Mouse (Mus musculus): ENCODE measurements at regions not wholly inside any gene's neighbourhood (a gene's known extent, or its start where the extent isn't known, plus 50 kb on each side); places are given as distances from the start of the nearest gene placed in this dataset.

- H3K36me3 ChIP-seq (replicated peaks), result no peaks in the 10 kb centered on the region
Measured at GRCm38 (mm10) chr13:107447813-107448212, 425.9 kb upstream of the Kif2a start.

GRCm38 (mm10) chr13:107419363-107420155 is 397.6 kb upstream of the Kif2a start:
- WGBS, result 89% methylated on average over 3 of the region's 3 CpGs
- H3K9ac ChIP-seq, result no peak overlapping the region
- H3K36me3 ChIP-seq (replicated peaks), result no peaks in the 10 kb centered on the region
- no peaks in the 10 kb centered on the region for H3K27me3 ChIP-seq (replicated peaks)
- no peak for ATAC-seq (replicated peaks)
- no peaks in the 10 kb centered on the region for H3K4me1 ChIP-seq
- H3K4me3 ChIP-seq, result no peak overlapping the region
- H3K9me3 ChIP-seq, result no peaks in the 10 kb centered on the region
- H3K27ac ChIP-seq, result no peak overlapping the region
- H3K4me2 ChIP-seq, result no peak overlapping the region

More at GRCm38 (mm10) chr13:107447813-107448212, 425.9 kb upstream of the Kif2a start:
- Histone ChIP-seq H3K27me3 (replicated peaks) (no peaks in the 10 kb centered on the region), H3K4me1 (no peaks in the 10 kb centered on the region), H3K4me3 (no peak overlapping the region), H3K9me3 (no peaks in the 10 kb centered on the region), H3K9ac (no peak overlapping the region), H3K4me2 (no peak overlapping the region), H3K27ac (no peak overlapping the region)
- no peak for ATAC-seq (replicated peaks)
- 68% methylated on average over 2 of the region's 2 CpGs for WGBS

GRCm38 (mm10) chr13:107410267-107410666 is 388.3 kb upstream of the Kif2a start:
- Histone ChIP-seq H3K9me3 (no peaks in the 10 kb centered on the region), H3K4me3 (no peak overlapping the region), H3K4me2 (no peak overlapping the region), H3K27ac (no peak overlapping the region), H3K9ac (no peak overlapping the region), H3K4me1 (peaks cover 11% of the 10 kb centered on the region), H3K36me3 (replicated peaks) (no peaks in the 10 kb centered on the region), H3K27me3 (replicated peaks) (no peaks in the 10 kb centered on the region)
- no peak for ATAC-seq (replicated peaks)

- H3K36me3 ChIP-seq (replicated peaks), result no peaks in the 10 kb centered on the region
- no peak overlapping the region for H3K4me3 ChIP-seq
- H3K27me3 ChIP-seq (replicated peaks), result no peaks in the 10 kb centered on the region
- peak; percentile 78 for ATAC-seq (replicated peaks)
- no peak overlapping the region for H3K9ac ChIP-seq
- 45% methylated on average over 5 of the region's 5 CpGs for WGBS
- no peaks in the 10 kb centered on the region for H3K9me3 ChIP-seq
- H3K4me1 ChIP-seq, result peaks cover 11% of the 10 kb centered on the region
- 0 out of 2 replicates have a peak overlapping the region, but pooled peaks have one; percentile 1 for H3K4me2 ChIP-seq
- H3K27ac ChIP-seq, result peak overlapping the region; percentile 60
Measured at GRCm38 (mm10) chr13:107407674-107408026, 385.7 kb upstream of the Kif2a start.

- Histone ChIP-seq H3K27ac (peak overlapping the region; percentile 60), H3K9me3 (no peaks in the 10 kb centered on the region), H3K9ac (no peak overlapping the region), H3K27me3 (replicated peaks) (no peaks in the 10 kb centered on the region), H3K4me3 (no peak overlapping the region), H3K4me2 (0 out of 2 replicates have a peak overlapping the region, but pooled peaks have one; percentile 1), H3K4me1 (peaks cover 11% of the 10 kb centered on the region), H3K36me3 (replicated peaks) (no peaks in the 10 kb centered on the region)
- WGBS, result 57% methylated on average over 5 of the region's 5 CpGs
- ATAC-seq (replicated peaks), result peak; percentile 93
Measured at GRCm38 (mm10) chr13:107406977-107407673, 385.2 kb upstream of the Kif2a start.

GRCm38 (mm10) chr13:107398621-107399363 is 376.9 kb upstream of the Kif2a start:
- H3K4me2 ChIP-seq, result no peak overlapping the region
- no peak for ATAC-seq (replicated peaks)
- no peaks in the 10 kb centered on the region for H3K27me3 ChIP-seq (replicated peaks)
- H3K4me3 ChIP-seq, result no peak overlapping the region
- H3K9ac ChIP-seq, result no peak overlapping the region
- H3K36me3 ChIP-seq (replicated peaks), result no peaks in the 10 kb centered on the region
- H3K9me3 ChIP-seq, result no peaks in the 10 kb centered on the region
- no peak overlapping the region for H3K27ac ChIP-seq
- 65% methylated on average over 8 of the region's 8 CpGs for WGBS
- no peaks in the 10 kb centered on the region for H3K4me1 ChIP-seq

GRCm38 (mm10) chr13:107396036-107396435 is 374.1 kb upstream of the Kif2a start:
- Histone ChIP-seq H3K9ac (no peak overlapping the region), H3K4me3 (no peak overlapping the region), H3K36me3 (replicated peaks) (no peaks in the 10 kb centered on the region), H3K4me2 (no peak overlapping the region), H3K27me3 (replicated peaks) (no peaks in the 10 kb centered on the region), H3K4me1 (no peaks in the 10 kb centered on the region), H3K9me3 (no peaks in the 10 kb centered on the region), H3K27ac (no peak overlapping the region)
- WGBS, result 81% methylated on average over 2 of the region's 2 CpGs
- no peak for ATAC-seq (replicated peaks)

GRCm38 (mm10) chr13:107394451-107394850 is 372.5 kb upstream of the Kif2a start:
- H3K4me3 ChIP-seq, result no peak overlapping the region
- H3K9ac ChIP-seq, result no peak overlapping the region
- no peaks in the 10 kb centered on the region for H3K27me3 ChIP-seq (replicated peaks)
- no peaks in the 10 kb centered on the region for H3K9me3 ChIP-seq
- no peak for ATAC-seq (replicated peaks)
- WGBS, result 96% methylated on average over 1 of the region's 1 CpGs
- no peaks in the 10 kb centered on the region for H3K36me3 ChIP-seq (replicated peaks)
- no peak overlapping the region for H3K4me2 ChIP-seq
- no peaks in the 10 kb centered on the region for H3K4me1 ChIP-seq
- no peak overlapping the region for H3K27ac ChIP-seq

GRCm38 (mm10) chr13:107389535-107390150 is 367.7 kb upstream of the Kif2a start:
- Histone ChIP-seq H3K27me3 (replicated peaks) (no peaks in the 10 kb centered on the region), H3K4me3 (no peak overlapping the region), H3K4me2 (no peak overlapping the region), H3K36me3 (replicated peaks) (no peaks in the 10 kb centered on the region), H3K9ac (no peak overlapping the region), H3K4me1 (no peaks in the 10 kb centered on the region), H3K27ac (no peak overlapping the region), H3K9me3 (no peaks in the 10 kb centered on the region)
- WGBS, result 92% methylated on average over 4 of the region's 4 CpGs
- ATAC-seq (replicated peaks), result no peak

GRCm38 (mm10) chr13:107389074-107389473 is 367.1 kb upstream of the Kif2a start:
- Histone ChIP-seq H3K4me3 (no peak overlapping the region), H3K9me3 (no peaks in the 10 kb centered on the region), H3K27ac (no peak overlapping the region), H3K4me1 (no peaks in the 10 kb centered on the region), H3K27me3 (replicated peaks) (no peaks in the 10 kb centered on the region), H3K4me2 (no peak overlapping the region), H3K9ac (no peak overlapping the region), H3K36me3 (replicated peaks) (no peaks in the 10 kb centered on the region)
- WGBS, result 86% methylated on average over 3 of the region's 3 CpGs
- no peak for ATAC-seq (replicated peaks)

GRCm38 (mm10) chr13:107378076-107378475 is 356.1 kb upstream of the Kif2a start:
- WGBS, result 88% methylated on average over 1 of the region's 1 CpGs
- no peaks in the 10 kb centered on the region for H3K4me1 ChIP-seq
- H3K27ac ChIP-seq, result no peak overlapping the region
- no peak overlapping the region for H3K9ac ChIP-seq
- no peaks in the 10 kb centered on the region for H3K9me3 ChIP-seq
- H3K4me2 ChIP-seq, result no peak overlapping the region
- no peaks in the 10 kb centered on the region for H3K36me3 ChIP-seq (replicated peaks)
- no peak for ATAC-seq (replicated peaks)
- H3K27me3 ChIP-seq (replicated peaks), result no peaks in the 10 kb centered on the region
- H3K4me3 ChIP-seq, result no peak overlapping the region

- 90% methylated on average over 3 of the region's 3 CpGs for WGBS
- Histone ChIP-seq H3K9ac (no peak overlapping the region), H3K4me2 (no peak overlapping the region), H3K27ac (no peak overlapping the region), H3K36me3 (replicated peaks) (no peaks in the 10 kb centered on the region), H3K9me3 (no peaks in the 10 kb centered on the region), H3K27me3 (replicated peaks) (no peaks in the 10 kb centered on the region), H3K4me1 (no peaks in the 10 kb centered on the region), H3K4me3 (no peak overlapping the region)
- no peak for ATAC-seq (replicated peaks)
Measured at GRCm38 (mm10) chr13:107372666-107373065, 350.7 kb upstream of the Kif2a start.
